Mouse (Mus musculus): ENCODE results near the gene Prr12. TPM values are rescaled to one million over a fixed set of nuclear protein-coding genes. Genes with fewer than 3 reads are reported as not detected.

Gene Prr12
- polyA plus RNA-seq, 1 experiment = 5.1 TPM

GRCm38 (mm10) chr7:44999753-45000152 is 52.9 kb downstream of the Prr12 start:
- no peak for DNase-seq (ENCODE audit: low spot score)

- no peak for DNase-seq (ENCODE audit: low spot score)
These were observed 54.2 kb downstream of the Prr12 start, which contains the start of gene Bcl2l12 for GRCm38 (mm10) chr7:44998501-44998955. Gene Bcl2l12, minus strand, starts transcription at chr7:44998712.

- no peak for DNase-seq (ENCODE audit: low spot score)
These were observed 54.7 kb downstream of the Prr12 start for GRCm38 (mm10) chr7:44997940-44998428.

GRCm38 (mm10) chr7:44997231-44997939 is 55.3 kb downstream of the Prr12 start, which contains the start of gene Irf3:
Gene Irf3, plus strand, starts transcription at chr7:44997648.
- peak; percentile 86 for DNase-seq (ENCODE audit: low spot score)

GRCm38 (mm10) chr7:44996672-44997071 is 56.0 kb downstream of the Prr12 start:
- DNase-seq (ENCODE audit: low spot score) = no peak

GRCm38 (mm10) chr7:44986879-44987718 is 65.6 kb downstream of the Prr12 start:
- no peak for DNase-seq (ENCODE audit: low spot score)

GRCm38 (mm10) chr7:44986192-44986878 is 66.3 kb downstream of the Prr12 start, which contains the start of gene Prmt1:
Gene Prmt1, minus strand, starts transcription at chr7:44986568.
- DNase-seq (ENCODE audit: low spot score) = peak; percentile 83

GRCm38 (mm10) chr7:44985595-44986191 is 67.0 kb downstream of the Prr12 start:
- no peak for DNase-seq (ENCODE audit: low spot score)

- no peak for DNase-seq (ENCODE audit: low spot score)
These were observed 67.9 kb downstream of the Prr12 start for GRCm38 (mm10) chr7:44984833-44985164.

GRCm38 (mm10) chr7:44983944-44984832 is 68.5 kb downstream of the Prr12 start:
- no peak for DNase-seq (ENCODE audit: low spot score)

GRCm38 (mm10) chr7:44983085-44983484 is 69.6 kb downstream of the Prr12 start:
- DNase-seq (ENCODE audit: low spot score) = peak; percentile 74

- DNase-seq (ENCODE audit: low spot score) = no peak
These were observed 71.1 kb downstream of the Prr12 start for GRCm38 (mm10) chr7:44981539-44981938.

GRCm38 (mm10) chr7:44978300-44978699 is 74.4 kb downstream of the Prr12 start:
- no peak for DNase-seq (ENCODE audit: low spot score)

Other genes with a start within 250 kb of the Prr12 start
- gene Nup62, start 236.8 kb downstream of the Prr12 start, polyA plus RNA-seq (2012; rRNA removed) = 30.5 and 34.7 TPM in 2 replicates
- gene Il4i1, start 236.5 kb downstream of the Prr12 start, polyA plus RNA-seq (2012; rRNA removed) = 1.7 and 2.5 TPM in 2 replicates
- 43.4 and 63.6 TPM in 2 replicates for gene Atf5, start 236.2 kb downstream of the Prr12 start, polyA plus RNA-seq (2012; rRNA removed)
- 93.8 and 99.5 TPM in 2 replicates for gene Akt1s1, start 203.9 kb downstream of the Prr12 start, polyA plus RNA-seq (2012; rRNA removed)
- 67.3 and 68.9 TPM in 2 replicates for gene Tbc1d17, start 203.8 kb downstream of the Prr12 start, polyA plus RNA-seq (2012; rRNA removed)
- 23.4 and 24.1 TPM in 2 replicates for gene Pnkp, start 195.7 kb downstream of the Prr12 start, polyA plus RNA-seq (2012; rRNA removed)
- gene Ptov1, start 183.1 kb downstream of the Prr12 start, polyA plus RNA-seq (2012; rRNA removed) = 176 and 195 TPM in 2 replicates
- gene Med25, start 160.2 kb downstream of the Prr12 start, polyA plus RNA-seq (2012; rRNA removed) = 57.8 and 66.1 TPM in 2 replicates
- 47.7 and 53.9 TPM in 2 replicates for gene Fuz, start 156.8 kb downstream of the Prr12 start, polyA plus RNA-seq (2012; rRNA removed)
- gene Ap2a1, start 123.4 kb downstream of the Prr12 start, polyA plus RNA-seq (2012; rRNA removed) = 74.2 and 77.7 TPM in 2 replicates
- 0.03 and 0.08 TPM in 2 replicates for gene Tsks, start 109.7 kb downstream of the Prr12 start, polyA plus RNA-seq (2012; rRNA removed)
- 26.1 and 26.8 TPM in 2 replicates for gene Cpt1c, start 78.0 kb downstream of the Prr12 start, polyA plus RNA-seq (2012; rRNA removed)
- 183 and 244 TPM in 2 replicates for gene Prmt1, start 66.3 kb downstream of the Prr12 start, polyA plus RNA-seq (2012; rRNA removed)
- gene Irf3, start 55.2 kb downstream of the Prr12 start, polyA plus RNA-seq (2012; rRNA removed) = 133 and 171 TPM in 2 replicates
- gene Bcl2l12, start 54.2 kb downstream of the Prr12 start, polyA plus RNA-seq (2012; rRNA removed) = 28.6 and 34.8 TPM in 2 replicates
- 58.4 and 63.5 TPM in 2 replicates for gene Scaf1, start 36.5 kb downstream of the Prr12 start, polyA plus RNA-seq (2012; rRNA removed)
- 383 and 414 TPM in 2 replicates for gene Rras, start 34.9 kb downstream of the Prr12 start, polyA plus RNA-seq (2012; rRNA removed)
- gene Nosip, start 9.5 kb upstream of the Prr12 start, polyA plus RNA-seq (2012; rRNA removed) = 59.9 and 69.6 TPM in 2 replicates
- 37.6 and 46.5 TPM in 2 replicates for gene Prrg2, start 9.8 kb upstream of the Prr12 start, polyA plus RNA-seq (2012; rRNA removed)
- 277 and 317 TPM in 2 replicates for gene Rcn3, start 39.3 kb upstream of the Prr12 start, polyA plus RNA-seq (2012; rRNA removed)
- gene Fcgrt, start 51.0 kb upstream of the Prr12 start, polyA plus RNA-seq (2012; rRNA removed) = 144 and 157 TPM in 2 replicates
- gene Rps11, start 71.6 kb upstream of the Prr12 start, polyA plus RNA-seq (2012; rRNA removed) = 903 and 1,312 TPM in 2 replicates
- gene Rpl13a, start 75.9 kb upstream of the Prr12 start, polyA plus RNA-seq (2012; rRNA removed) = 3,442 and 3,633 TPM in 2 replicates
- gene Gm45713, start 83.3 kb upstream of the Prr12 start, polyA plus RNA-seq (2012; rRNA removed) = 0.28 and 0.44 TPM in 2 replicates
- 74.5 and 83.1 TPM in 2 replicates for gene Flt3l, start 83.6 kb upstream of the Prr12 start, polyA plus RNA-seq (2012; rRNA removed)
- 48.3 and 58.3 TPM in 2 replicates for gene Pih1d1, start 101.4 kb upstream of the Prr12 start, polyA plus RNA-seq (2012; rRNA removed)
- gene Aldh16a1, start 101.7 kb upstream of the Prr12 start, polyA plus RNA-seq (2012; rRNA removed) = 27.7 and 30.9 TPM in 2 replicates
- gene Slc17a7, start 111.1 kb upstream of the Prr12 start, polyA plus RNA-seq (2012; rRNA removed) = 0.03 and 0.04 TPM in 2 replicates
- 0.03 TPM in 1 of 2 replicates, not detected in the other for gene Gfy, start 126.7 kb upstream of the Prr12 start, polyA plus RNA-seq (2012; rRNA removed)
- not detected in 2 replicates for gene Pth2, start 128.1 kb upstream of the Prr12 start, polyA plus RNA-seq (2012; rRNA removed)
- gene Ccdc155, start 152.0 kb upstream of the Prr12 start, polyA plus RNA-seq (2012; rRNA removed) = 0.12 and 0.15 TPM in 2 replicates
- 5.1 and 7.5 TPM in 2 replicates for gene Dkkl1, start 159.3 kb upstream of the Prr12 start, polyA plus RNA-seq (2012; rRNA removed)
- 29.1 and 29.2 TPM in 2 replicates for gene Tead2, start 162.9 kb upstream of the Prr12 start, polyA plus RNA-seq (2012; rRNA removed)
- gene Cd37, start 186.2 kb upstream of the Prr12 start, polyA plus RNA-seq (2012; rRNA removed) = 12.3 and 15.1 TPM in 2 replicates
- gene Slc6a16, start 188.2 kb upstream of the Prr12 start, polyA plus RNA-seq (2012; rRNA removed) = not detected in 2 replicates
- gene Slc6a21, start 224.6 kb upstream of the Prr12 start, polyA plus RNA-seq (2012; rRNA removed) = not detected in 2 replicates

Measured in urinary bladder, adult 2 months (tissue).